Mouse (Mus musculus): ENCODE data around the gene Kidins220.
A peak's percentile ranks its signal among the peaks of the same experiment; 100 is the strongest.

DNA sequence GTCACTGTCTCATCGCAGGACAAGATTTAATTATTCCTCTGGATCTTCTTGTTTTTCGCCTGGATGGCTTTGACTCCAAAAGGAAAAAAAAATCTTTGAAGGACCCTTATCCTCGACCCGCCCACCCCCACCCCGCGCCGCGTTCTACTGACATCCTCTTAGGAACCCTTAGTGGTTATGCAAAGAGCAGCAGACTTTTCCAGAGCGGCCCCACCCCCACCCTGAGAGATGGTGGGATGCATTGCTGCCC lies 124.5 kb downstream of the Kidins220 start:
- TF ChIP-seq CTCF (IDR thresholded peaks at IDR 0.05; ENCODE audit: low read depth, low read length) (0 out of 2 replicates have a peak, but pooled peaks have one; percentile 6), POLR2A (IDR thresholded peaks at IDR 0.05; ENCODE audit: borderline replicate concordance, low read depth, low read length) (no peak)
